Mouse (Mus musculus) layer of hippocampus, adult 18-20 months (tissue): ENCODE data around the gene Prr22. TPM values are rescaled to one million over a fixed set of nuclear protein-coding genes. Genes with fewer than 3 reads are reported as not detected.

Experiments
- DNase-seq, 2 experiments: peaks; one replicate each; pipeline ENCODE4 v3.0.0; 2022; ENCODE audit warnings: low spot score in 2 of 2
- total RNA-seq, 2 experiments: library from RNA; stranded (reverse); gene quantifications; 2 replicates each; pipeline ENCODE4 v1.2.3; 2021

Gene Prr22
- total RNA-seq, 2 experiments from 2014 or later, result 0.99 to 1.2 TPM

DNA sequence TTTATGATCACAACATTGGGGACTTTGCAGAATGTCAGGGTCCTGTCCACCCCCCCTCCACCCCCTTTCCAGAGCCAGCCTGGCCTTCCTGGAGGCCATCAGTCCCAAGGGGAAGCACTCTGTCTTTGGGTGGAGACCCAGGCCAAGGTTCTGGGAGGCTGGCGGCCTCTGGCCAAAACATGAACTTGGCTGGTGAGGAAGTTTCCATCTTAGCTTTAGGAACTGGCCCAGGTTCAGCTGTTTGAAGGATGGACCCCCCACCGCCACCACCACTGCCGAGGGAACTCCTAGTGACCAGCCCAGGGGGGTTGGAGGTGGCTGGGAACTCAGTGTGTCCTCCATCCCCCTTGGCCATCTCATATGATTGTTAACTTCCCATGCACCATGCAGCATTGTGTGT is 9.0 kb upstream of the Prr22 start:
- DNase-seq, result no peak

DNA sequence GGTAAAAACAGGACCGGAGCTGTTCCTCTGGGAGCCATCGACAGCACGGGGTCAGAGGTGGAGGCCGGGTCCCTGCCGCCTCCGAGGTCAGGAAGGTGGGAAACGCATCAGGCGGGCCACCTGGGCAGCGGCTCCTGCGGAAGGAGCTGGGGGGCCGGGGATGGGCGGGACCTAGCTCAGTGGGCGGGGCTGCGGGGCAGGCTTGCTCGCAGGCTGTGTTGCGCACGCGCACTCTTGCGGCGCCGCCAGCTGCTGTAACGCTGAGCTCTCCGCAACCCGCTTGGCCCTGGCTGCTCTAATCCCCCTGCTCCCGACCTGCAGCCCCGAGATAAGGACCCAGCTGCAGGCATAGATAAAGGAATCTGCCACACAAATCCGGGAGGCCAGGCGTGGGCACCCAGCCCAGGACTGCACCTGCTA is 8.0 kb upstream of the Prr22 start:
- DNase-seq, result peak; percentile 79 to 88

DNA sequence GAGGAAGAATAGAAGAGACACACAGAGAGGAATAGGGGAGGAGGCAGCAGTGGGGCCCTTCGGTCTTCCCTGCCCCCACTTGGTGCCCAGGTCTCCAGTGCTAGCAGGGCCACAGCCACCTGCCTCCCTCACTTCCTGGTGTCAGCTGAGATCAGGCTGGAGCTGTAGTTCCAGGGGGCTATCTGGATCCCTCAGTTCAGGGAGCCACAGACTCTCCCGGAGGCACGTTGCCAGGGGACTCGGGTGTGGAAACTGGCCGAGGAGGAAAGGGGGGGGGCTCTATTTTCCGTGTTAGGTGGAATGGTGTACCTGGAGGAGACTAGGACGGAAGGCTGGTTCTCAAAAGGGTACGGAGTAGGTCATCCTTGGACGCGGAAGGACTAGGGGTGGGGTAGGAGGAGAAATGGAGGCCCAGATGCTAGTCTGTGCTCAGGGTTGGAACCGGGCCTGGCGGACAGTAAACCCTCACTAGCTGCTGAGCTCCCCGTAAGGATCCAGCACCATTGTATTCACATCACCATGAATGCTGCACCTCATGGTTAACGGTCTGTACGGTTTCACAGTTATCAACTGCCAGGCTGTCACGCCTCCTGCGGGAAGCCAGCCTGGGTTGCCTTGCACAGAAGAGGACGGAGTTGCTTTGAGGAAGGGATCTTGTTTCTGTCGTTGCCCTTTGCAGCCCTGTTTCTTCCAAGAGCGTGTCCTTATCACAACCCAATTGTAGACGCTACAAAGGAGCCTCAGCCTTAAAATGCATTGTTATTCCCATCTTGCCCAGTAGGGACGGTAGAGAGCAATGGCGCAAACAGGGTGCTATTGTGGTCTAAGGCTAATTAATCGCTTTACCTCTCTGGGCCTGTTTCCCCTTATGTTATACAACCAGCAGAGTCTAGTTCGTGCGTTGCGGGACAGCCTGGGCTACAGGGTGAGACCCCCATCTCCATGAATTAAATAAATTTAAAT is 7.0 kb upstream of the Prr22 start:
- DNase-seq, result peak in 1 of 2 experiments; percentile 77

DNA sequence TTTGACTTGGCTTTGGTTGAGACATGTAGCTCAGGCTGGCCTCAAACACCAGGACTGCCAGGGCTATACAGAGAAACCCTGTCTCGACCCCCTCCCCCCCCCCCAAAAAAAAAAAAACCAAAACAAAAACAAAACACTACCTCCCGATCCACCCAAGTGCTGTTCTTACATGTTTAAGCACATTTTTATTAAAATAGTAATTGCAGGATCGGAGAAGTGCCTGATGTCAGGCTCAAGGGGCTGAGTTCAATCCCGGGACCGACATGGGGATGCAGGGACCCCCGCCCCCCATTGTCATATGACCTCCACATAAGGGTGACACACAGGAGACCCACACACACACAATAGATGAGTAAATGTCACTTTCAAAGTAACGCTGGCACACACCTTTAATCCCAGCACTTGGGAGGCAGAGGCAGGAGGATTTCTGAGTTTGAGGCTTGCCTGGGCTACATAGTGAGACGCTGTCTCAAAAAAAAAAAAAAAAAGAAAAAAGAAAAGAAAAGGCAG is 6.3 kb upstream of the Prr22 start:
- no peak for DNase-seq

DNA sequence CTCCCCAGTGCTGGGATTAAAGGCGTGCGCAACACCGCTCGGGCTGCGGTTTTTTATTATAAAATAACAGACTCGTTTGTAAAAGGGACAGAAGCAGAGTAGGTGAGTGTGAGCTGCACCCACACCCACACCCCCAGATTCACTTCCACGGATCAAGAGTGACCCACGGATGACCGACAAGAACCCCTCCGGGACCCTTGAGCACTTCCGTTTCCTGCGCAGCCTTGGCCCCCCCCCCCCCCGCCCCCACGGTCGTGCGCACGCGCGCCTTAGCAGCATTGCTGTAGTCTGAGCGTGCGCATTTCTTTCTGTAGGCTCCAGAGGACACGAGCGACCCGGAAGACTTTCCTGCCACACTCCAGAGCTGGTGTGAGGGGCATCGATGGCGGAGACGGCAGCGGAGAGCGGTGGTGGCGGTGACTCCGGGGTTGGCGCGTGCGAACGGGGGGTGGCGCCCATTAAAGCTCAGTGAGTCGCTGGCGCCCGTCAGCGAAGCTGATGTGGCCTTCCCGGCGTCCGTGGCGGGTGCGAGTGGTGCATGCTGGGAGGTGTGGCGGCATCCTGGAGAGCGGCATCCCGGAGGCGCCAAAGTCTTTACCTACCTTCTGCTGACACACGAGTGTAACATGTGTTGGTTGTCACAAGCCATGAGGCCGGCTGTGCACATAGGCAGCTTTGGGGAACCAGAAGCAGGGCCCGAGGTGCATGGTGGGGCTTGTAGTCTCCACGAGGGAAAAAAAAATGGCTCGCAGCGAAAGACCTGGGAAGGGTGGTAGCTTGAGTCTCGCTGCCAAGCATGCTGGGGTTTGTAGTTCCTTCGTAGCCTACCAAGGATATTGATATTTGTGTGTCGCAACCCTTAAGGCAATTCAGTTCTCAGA is 5.3 kb upstream of the Prr22 start, which contains the start of gene Dus3l:
Gene Dus3l, plus strand, starts transcription at position 284 of the 881 bp plus-strand sequence.
- peak; percentile 89 to 91 for DNase-seq

DNA sequence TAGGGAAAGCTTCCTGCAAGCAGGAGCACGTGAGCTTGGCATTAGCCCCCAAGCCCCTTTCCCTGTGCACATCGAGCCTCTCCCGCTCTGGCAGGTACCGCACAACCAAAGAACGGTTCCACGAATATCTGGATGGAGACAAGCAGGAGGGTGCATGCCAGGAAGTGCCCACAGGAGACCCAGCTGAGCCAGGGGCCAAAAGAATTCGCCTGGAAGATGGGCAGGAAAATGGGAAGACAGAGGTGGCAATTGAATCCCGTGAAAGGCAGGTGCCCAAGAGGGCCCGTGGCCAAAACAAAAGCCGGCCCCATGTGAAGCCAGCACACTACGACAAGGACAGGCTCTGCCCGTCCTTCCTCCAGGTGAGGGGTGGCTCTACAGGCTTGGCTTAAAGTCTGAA is 4.6 kb upstream of the Prr22 start:
- DNase-seq, result no peak

DNA sequence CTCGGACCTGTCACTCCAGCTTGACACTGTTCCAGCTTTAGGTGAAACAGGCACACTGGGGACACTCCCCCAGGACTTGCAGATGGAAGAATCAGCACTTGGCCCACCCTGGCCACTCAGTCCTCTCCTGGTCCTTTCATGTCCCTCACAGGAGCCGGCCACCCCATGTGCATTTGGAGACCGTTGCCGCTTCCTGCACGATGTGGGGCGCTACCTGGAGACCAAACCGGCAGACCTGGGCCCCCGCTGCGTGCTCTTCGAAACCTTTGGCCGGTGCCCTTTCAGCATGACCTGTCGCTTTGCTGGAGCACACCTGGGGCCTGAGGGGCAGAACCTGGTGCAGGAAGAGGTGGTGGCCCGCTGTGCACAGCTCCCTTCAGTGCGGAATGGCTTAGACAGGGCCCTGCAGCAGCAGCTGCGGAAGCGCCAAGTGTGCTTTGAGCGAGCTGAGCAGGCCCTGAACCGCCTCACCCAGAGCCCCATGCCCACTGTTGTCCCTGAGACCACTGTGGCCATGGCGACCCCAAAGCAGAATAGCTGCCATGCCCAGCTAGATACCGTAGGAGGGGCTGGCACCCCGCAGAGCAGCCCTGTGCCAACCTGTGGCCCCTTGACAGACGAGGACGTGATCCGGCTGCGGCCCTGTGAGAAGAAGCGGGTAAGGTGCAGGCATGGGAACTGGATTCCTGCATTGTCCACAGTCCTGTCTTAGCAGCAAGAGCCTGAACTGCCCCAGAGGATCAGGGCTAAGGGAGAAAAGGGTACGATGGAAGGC is 3.2 kb upstream of the Prr22 start:
- DNase-seq, result no peak

DNA sequence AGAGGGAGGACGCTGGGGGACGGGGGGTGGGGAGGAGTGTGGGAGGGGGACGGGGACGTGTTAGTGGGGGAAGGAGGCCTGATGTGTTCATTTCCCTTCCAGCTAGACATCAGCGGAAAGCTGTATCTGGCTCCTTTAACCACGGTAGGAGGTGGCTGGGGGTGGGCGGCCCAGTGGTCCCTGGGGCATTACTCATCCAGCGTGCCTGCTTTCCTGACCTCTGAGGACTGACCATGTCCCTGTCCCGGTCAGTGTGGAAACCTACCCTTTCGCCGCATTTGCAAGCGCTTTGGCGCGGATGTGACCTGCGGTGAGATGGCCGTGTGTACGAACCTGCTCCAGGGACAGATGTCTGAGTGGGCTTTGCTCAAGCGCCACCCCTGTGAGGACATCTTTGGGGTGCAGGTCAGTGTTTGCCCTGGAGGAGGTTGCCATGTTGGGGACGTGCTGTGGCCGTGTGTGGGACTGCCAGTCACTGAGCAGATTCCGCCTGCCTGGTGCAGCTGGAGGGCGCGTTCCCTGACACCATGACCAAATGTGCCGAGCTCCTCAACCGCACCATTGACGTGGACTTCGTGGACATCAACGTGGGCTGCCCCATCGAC is 2.4 kb upstream of the Prr22 start:
- DNase-seq, result no peak

DNA sequence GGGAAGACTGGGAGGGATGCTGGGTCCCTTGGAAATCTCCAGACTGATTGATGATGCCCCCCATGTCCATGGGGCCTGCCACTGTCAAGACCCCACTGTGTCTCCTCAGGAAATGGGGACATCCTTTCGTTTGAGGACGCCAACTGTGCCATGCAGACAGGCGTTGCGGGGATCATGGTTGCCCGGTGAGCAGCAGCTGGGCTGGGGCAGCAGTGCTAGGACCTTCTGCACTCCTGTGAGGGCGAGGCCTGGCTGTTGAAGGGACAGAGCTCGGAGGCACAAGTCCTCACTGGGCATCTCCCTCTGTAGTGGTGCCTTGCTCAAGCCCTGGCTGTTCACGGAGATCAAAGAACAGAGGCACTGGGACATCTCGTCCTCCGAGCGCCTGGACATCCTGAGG is 1.1 kb upstream of the Prr22 start:
- DNase-seq, result no peak

DNA sequence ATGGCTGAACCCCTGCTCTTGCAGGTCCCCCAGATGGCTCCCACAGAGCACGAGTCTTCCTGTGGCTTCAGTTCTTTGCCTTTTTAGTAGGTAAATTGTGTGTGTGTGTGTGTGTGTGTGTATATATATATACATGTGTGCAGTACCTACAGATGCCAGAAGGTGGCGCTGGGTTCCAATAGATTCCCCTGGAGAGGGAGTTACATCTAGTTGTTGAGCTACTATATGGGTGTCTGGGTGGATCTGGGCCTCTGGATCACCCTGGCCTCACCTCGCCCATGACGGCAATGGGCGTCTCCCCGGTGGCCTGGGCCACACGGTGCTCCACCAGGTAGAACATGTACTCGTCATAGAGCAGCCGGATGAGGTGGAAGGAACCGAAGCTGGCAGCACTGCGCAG is 7.5 kb downstream of the Prr22 start:
- no peak for DNase-seq

DNA sequence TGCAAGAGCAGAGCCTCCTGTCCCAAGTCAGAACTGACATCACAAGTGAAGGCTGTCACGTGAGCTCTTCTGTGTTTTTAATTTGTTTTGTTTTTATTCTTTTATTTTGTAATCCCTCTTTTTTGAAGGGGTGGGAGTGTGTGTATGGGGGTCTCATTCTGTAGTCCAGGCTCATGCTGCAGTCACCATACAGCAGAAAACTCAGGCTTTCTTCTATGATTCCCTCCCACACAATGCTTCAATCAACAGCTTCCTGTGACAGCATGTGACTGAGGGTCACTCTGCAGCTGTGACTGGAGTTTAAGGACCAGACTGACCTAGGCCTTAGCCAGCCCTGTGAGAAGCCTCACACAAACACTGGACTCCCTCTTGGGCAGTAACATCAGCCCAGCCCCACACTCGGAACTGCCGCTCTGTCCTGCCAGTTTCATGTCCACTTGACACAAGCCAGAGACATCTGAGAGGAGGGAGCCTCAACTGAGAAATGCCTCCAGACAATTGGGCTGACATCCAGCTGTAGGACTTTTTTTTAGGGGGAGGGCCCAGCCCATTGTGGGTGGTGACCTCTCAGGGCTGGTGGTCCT is 8.8 kb downstream of the Prr22 start:
- no peak for DNase-seq

DNA sequence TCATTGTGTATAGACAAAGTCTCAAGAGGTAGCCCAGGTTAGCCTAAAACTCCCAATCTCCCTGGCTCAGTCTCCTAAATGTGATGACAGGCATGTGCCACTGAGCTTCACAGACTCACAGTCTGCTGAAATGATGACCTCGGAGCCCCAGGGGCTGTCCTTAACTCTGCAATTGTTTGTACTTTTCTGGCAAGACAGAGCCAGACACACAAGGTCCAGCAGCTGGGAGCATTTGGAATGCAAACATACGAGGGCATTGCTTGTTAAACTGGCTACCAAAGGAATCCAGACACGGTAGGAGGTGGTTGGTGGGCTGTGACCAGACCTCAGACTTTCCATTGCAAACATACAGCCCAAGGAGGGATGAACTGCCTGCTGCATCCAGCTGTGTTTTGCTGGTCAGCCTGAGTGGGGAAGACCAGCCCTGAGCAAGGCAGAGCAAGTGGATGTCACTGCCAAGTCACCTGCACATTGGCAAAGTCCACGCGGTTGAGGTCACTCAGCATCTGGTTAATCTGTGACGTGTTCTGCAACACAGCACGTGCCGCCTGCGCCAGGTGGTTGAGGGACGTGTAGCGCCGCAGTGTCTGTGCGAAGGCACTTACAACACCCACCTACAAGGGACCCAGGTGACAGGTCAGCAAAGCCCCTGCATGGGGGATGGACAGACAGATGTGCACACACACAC is 10.4 kb downstream of the Prr22 start:
- DNase-seq, result no peak

DNA sequence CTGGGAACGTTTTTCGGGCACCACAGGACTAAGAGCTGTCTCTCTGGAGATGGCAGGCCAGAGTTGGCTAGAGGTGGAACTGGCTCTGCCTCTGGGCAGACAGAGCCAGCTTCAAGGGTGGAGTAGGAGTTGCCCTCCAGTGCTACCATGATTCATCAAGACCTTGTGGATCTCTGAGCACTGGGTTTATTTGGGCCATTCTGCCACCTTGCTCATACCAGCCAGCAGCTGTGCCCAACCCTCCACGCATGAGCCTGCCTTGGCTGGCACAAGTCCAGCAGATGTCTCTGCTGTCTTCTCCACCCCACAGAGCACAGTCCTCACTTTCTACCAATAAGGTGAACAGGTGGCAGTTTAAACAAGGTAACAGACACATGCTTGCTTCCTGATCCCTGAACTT is 18.8 kb downstream of the Prr22 start:
- no peak for DNase-seq

DNA sequence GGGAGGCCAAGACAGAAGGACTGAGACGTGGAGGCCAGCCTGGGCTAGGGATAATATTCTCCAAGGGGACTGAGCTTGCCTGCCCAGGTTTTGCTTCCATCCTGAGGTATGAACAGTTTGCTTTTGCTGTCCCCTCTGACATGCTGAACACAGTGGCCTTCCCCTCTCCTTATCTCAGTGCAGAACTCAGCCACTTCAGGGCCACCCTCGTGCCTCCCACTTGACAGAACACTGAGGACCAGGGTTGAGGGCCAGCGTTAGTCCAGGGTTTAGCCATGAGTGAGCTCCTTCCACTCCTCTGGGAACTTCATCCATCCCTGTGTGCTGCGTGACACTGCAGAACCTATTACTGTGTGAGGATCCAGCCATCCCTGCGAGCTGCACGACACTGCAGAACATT is 19.2 kb downstream of the Prr22 start:
- DNase-seq, result no peak

DNA sequence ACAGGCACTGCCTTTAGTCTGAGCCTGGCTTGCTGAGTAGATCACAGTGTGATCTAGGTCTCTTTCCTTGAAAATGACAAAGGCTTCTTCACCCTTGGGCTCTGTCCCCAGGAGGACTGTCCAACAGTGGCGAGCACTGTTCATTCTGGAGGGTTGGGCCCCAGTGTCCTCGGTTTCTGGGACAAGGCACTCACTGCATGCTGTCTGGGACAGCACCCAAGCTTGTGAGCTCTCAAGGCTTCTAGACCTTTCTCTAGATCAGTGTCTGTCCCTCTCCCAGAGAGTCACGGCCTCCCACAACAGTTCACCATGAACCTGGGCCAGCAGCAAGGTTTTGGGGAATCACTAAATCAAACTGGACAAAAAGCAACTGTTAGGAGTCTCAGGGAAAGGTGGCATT is 22.5 kb downstream of the Prr22 start:
- no peak for DNase-seq

DNA sequence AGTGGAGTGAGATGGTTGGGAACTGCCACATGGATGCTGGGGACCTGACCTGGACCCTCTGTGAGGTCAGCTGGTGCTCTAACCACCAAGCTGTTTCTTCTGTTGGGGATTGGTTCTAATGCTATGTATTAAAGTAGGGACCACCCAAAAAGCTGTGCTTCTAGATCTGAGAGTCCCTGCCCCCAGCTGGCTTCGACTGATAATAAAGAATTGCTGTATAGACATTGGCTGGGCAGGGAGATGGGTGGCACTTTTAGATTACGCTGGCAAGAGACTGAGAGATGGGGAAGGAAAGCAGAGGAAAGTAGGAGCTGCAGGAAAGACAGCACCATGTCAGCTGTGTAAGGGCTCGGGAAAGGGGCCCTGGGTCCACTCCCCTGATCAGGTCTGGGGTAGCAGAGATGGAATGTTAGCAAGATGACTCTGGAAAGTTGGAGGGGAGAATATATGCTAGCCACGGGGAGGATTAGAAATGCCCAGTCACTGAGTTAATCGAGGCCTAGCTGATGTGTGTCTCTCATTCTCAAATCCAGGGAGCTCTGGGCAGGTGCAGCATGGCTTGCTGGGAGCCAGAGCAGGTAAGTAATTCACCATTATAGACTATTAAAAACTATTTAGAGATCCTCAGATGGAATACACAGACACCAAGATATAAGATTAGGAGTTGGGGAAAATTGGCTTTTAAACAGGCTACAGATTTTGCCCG is 23.7 kb downstream of the Prr22 start:
- no peak for DNase-seq

DNA sequence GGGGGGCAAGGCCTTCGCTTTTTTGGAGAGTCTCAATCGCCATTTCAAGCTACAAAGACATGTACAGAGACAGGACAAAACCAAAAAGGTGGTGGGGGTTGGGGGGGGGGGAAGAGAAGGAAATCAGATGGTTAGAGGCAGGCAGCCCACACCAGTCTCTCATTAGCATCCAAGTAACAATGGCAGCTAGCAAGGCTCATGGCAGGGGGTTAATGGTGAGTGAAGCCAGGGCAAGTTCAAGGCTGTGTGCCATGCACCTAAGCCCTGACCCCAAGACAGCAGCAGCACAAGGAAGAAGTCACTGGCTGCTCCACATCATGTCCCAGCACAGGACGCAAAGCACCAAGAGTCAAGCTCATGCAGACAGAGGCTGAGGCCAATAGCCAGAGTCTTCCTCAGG is 29.2 kb downstream of the Prr22 start:
- no peak for DNase-seq

DNA sequence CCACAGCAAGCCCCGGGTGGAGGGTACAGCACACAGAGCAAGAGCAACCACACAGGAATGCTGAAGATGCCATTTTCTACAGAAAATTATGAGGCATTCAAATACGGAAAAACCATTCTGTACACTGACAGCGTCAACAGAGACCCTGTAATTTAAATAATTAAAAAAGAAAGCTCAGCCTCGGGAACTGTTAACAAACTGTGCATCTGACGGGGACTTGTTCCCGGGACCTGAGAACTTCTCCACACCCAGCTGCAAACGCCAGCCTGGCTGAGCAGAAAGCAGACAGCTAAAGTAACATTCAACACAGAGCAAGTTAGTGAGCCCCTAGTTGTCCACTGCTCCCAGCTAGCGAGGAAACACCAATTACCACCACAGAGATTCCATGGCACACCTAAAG is 32.0 kb downstream of the Prr22 start:
- DNase-seq, result no peak

DNA sequence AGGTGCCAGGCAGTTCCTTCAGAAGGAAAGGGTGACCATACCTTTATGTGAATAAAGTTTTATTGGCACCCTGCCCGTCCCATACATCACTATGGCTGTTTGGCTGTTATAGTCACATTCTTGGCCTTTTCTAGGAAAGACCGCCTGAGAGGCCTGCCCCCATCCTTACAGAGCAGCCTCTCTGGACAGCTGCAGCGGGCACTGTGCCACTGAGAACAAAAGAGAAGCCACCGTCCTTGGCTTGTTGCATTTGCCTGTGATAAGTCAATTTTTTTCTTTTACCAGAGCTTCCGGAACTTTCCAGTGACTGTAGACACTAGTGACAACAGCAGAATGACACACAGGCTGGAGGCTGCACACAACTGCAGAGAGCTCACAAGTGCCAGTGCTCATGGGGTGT is 34.9 kb downstream of the Prr22 start:
- DNase-seq, result no peak
